In genomic region chr12:71883066-71883711, GRCm38 (mm10) we compare ENCODE assay signal across 23 mouse cellular contexts. TPM values are rescaled to one million over a fixed set of nuclear protein-coding genes. Genes with fewer than 3 reads are reported as not detected.
DNase-seq lines count a peak whose midpoint lies in the region; ATAC-seq and TF ChIP-seq lines count a peak whose summit lies in the region.
"Had no signal": no experiment of that assay in that cellular context is flagged by ENCODE, and none has a peak within 500 bp of the region (broad histone marks: within the 10 kb centered on the region; RNA-seq: fewer than 3 reads in every experiment).

No protein-coding gene starts in this region.

- DNase-seq in gastrocnemius, adult 2 months, result no peak
- DNase-seq in gastrocnemius, postnatal 36 days, result no peak
- DNase-seq in heart, postnatal 14 days, result no peak
- DNase-seq in retina, embryonic 14.5 days (ENCODE audit: low spot score), result no peak
- DNase-seq in kidney, postnatal 14 days, result no peak
- DNase-seq: cerebellum, adult 18-20 months; cerebellum, postnatal 36 days; gastrocnemius, postnatal 14 days; kidney, adult 8-10 months; kidney, postnatal 25 days; left cerebral cortex, postnatal 4 days; liver, embryonic 13.5 days; lung, embryonic 14.5 days; midbrain, embryonic 14.5 days; thymus, adult 2 months had no signal

- ATAC-seq in heart, embryonic 14.5 days (ENCODE audit: insufficient number of reproducible peaks, insufficient read depth, low FRiP score, low read depth), result no peak
- no peak for ATAC-seq in heart, embryonic 16.5 days (replicated peaks; ENCODE audit: extremely low read depth, insufficient read depth, low FRiP score)
- ATAC-seq: inflammation-experienced regulatory T-cells, adult 6 months had no signal

- peaks cover 60 to 94% of the 10 kb centered on the region in 2 experiments for H3K4me1 ChIP-seq in heart, embryonic 14.5 days (ENCODE audit: control insufficient read depth in 2 of 2, insufficient read depth in 2 of 2, low read length in 2 of 2)
- H3K4me1 ChIP-seq in heart, embryonic 16.5 days (ENCODE audit: control insufficient read depth, insufficient read depth, low read length), result peaks cover 89% of the 10 kb centered on the region

- TF ChIP-seq CTCF in gastrocnemius, adult 2 months (IDR thresholded peaks at IDR 0.05), result no peak
- no peak for TF ChIP-seq CTCF in C2C12 (IDR thresholded peaks at IDR 0.05; ENCODE audit: control insufficient read depth, insufficient read depth, insufficient read length)

- intact Hi-C loops in gastrocnemius, adult 2 months (cut with DNase I), result no loop called here
- intact Hi-C loops in gastrocnemius, postnatal 36 days (cut with DNase I), result no loop called here
- intact Hi-C loops in heart, postnatal 14 days (cut with DNase I), result no loop called here

- H3K79me2 ChIP-seq in C2C12 (ENCODE audit: control insufficient read depth, insufficient read depth), result peaks cover 61% of the 10 kb centered on the region

- H3K4me2 ChIP-seq in heart, embryonic 14.5 days (ENCODE audit: low read length), result peak overlapping the region; percentile 51
- H3K4me2 ChIP-seq in heart, embryonic 16.5 days (ENCODE audit: low read depth, low read length), result peak overlapping the region; percentile 37
- H3K4me2 ChIP-seq: embryonic facial prominence, embryonic 15.5 days; hindbrain, embryonic 12.5 days; liver, embryonic 13.5 days; lung, embryonic 14.5 days; stomach, embryonic 15.5 days had no signal

- no peak overlapping the region for H3K4me3 ChIP-seq in gastrocnemius, adult 2 months
- no peak overlapping the region for H3K4me3 ChIP-seq in heart, embryonic 14.5 days (ENCODE audit: control insufficient read depth in 1 of 2, insufficient read depth in 1 of 2, low read depth in 1 of 2, low read length in 2 of 2)
- H3K4me3 ChIP-seq in C2C12 (ENCODE audit: insufficient read depth, poor library complexity, severe bottlenecking), result no peak overlapping the region
- H3K4me3 ChIP-seq in heart, embryonic 16.5 days (ENCODE audit: low read length), result no peak overlapping the region
- H3K4me3 ChIP-seq: embryonic facial prominence, embryonic 15.5 days; forebrain, embryonic 10.5 days; hindbrain, embryonic 12.5 days; liver, embryonic 13.5 days; stomach, embryonic 15.5 days had no signal

- H3K27ac ChIP-seq in gastrocnemius, adult 2 months, result peak overlapping the region; percentile 63
- peak overlapping the region; percentile 57 to 92 for H3K27ac ChIP-seq in heart, embryonic 14.5 days (replicated peaks in 1 of 2; ENCODE audit: control insufficient read depth in 1 of 2, insufficient read depth in 1 of 2, low read depth in 2 of 2, low read length in 2 of 2)
- H3K27ac ChIP-seq in heart, embryonic 16.5 days (ENCODE audit: low read length), result peak overlapping the region; percentile 66
- H3K27ac ChIP-seq: embryonic facial prominence, embryonic 15.5 days; forebrain, embryonic 10.5 days; hindbrain, embryonic 12.5 days; liver, embryonic 13.5 days; stomach, embryonic 15.5 days had no signal

- no peaks in the 10 kb centered on the region for H3K36me3 ChIP-seq in heart, embryonic 14.5 days (ENCODE audit: control insufficient read depth, insufficient read depth, low read length)
- no peaks in the 10 kb centered on the region for H3K36me3 ChIP-seq in C2C12 (ENCODE audit: control insufficient read depth, insufficient read depth)
- H3K36me3 ChIP-seq in heart, embryonic 16.5 days (ENCODE audit: control insufficient read depth, insufficient read depth), result no peaks in the 10 kb centered on the region
- H3K36me3 ChIP-seq: embryonic facial prominence, embryonic 15.5 days; forebrain, embryonic 10.5 days; hindbrain, embryonic 12.5 days; stomach, embryonic 15.5 days had no signal

- H3K9me3 ChIP-seq in heart, embryonic 14.5 days (ENCODE audit: control insufficient read depth, low read length), result no peaks in the 10 kb centered on the region
- H3K9me3 ChIP-seq in heart, embryonic 16.5 days (replicated peaks; ENCODE audit: control insufficient read depth, low read length), result no peaks in the 10 kb centered on the region
- H3K9me3 ChIP-seq: embryonic facial prominence, embryonic 15.5 days; forebrain, embryonic 10.5 days; hindbrain, embryonic 12.5 days; liver, embryonic 13.5 days; stomach, embryonic 15.5 days had no signal

- H3K27me3 ChIP-seq in heart, embryonic 14.5 days (ENCODE audit: control insufficient read depth, insufficient read depth, low read length), result no peaks in the 10 kb centered on the region
- no peaks in the 10 kb centered on the region for H3K27me3 ChIP-seq in C2C12 (ENCODE audit: control insufficient read depth, insufficient read depth, insufficient read length)
- H3K27me3 ChIP-seq in heart, embryonic 16.5 days (ENCODE audit: control insufficient read depth, insufficient read depth, low read length), result no peaks in the 10 kb centered on the region
- H3K27me3 ChIP-seq: embryonic facial prominence, embryonic 15.5 days; hindbrain, embryonic 12.5 days; liver, embryonic 13.5 days; stomach, embryonic 15.5 days had no signal

- WGBS in heart, embryonic 14.5 days, result 12% methylated on average over 9 of the region's 9 CpGs
- 23% methylated on average over 9 of the region's 9 CpGs for WGBS in heart, embryonic 16.5 days

- peaks cover 18% of the 10 kb centered on the region for H3K79me3 ChIP-seq in C2C12 (ENCODE audit: low read depth)

- H3K9ac ChIP-seq in heart, embryonic 14.5 days (ENCODE audit: low read length), result peak overlapping the region; percentile 44
- 0 out of 2 replicates have a peak overlapping the region, but pooled peaks have one; percentile 34 for H3K9ac ChIP-seq in heart, embryonic 16.5 days (ENCODE audit: low read length)
- H3K9ac ChIP-seq: embryonic facial prominence, embryonic 15.5 days; hindbrain, embryonic 12.5 days; liver, embryonic 13.5 days; lung, embryonic 14.5 days; stomach, embryonic 15.5 days had no signal

- H3ac ChIP-seq in C2C12 (ENCODE audit: control insufficient read depth, insufficient read length, low read depth), result peak overlapping the region; percentile 16

TF ChIP-seq in C2C12, 6 proteins besides CTCF, POLR2A, EP300 and RAD21:
- no peak for TF ChIP-seq MYOG (IDR thresholded peaks at IDR 0.05; ENCODE audit: control insufficient read depth, extremely low read depth, insufficient read length)
- TF ChIP-seq FOSL1 (IDR thresholded peaks at IDR 0.05; ENCODE audit: insufficient read depth, low read length, poor library complexity, severe bottlenecking), result no peak
- TF ChIP-seq MYOD1 (IDR thresholded peaks at IDR 0.05; ENCODE audit: control insufficient read depth, insufficient read length, low read depth), result no peak

RNA-seq across cellular contexts. Expression of gene Daam1, which starts 52.3 kb away (rescaled TPM):
- total RNA-seq in gastrocnemius, adult 2 months (2021), result 10 to 100 TPM in 1 of 2 experiments, 1 to 10 TPM in 1; 8.0 to 12.8 TPM
- total RNA-seq in gastrocnemius, postnatal 36 days (2021), result 10 to 100 TPM in 1 of 2 experiments, 1 to 10 TPM in 1; 9.7 to 10.6 TPM
- polyA plus RNA-seq in heart, embryonic 14.5 days (2014; fragmentation: Nextera tagmentation; extraction: Ambion mirVana), result 28.9 and 33.3 TPM in 2 replicates
- total RNA-seq in heart, postnatal 14 days (2021), result 10 to 100 TPM; 67.5 to 70.7 TPM
- 3.2 TPM for polyA plus RNA-seq in C2C12 (2012; fragmentation: generic; extraction: Trizol)
- 21.6 and 21.7 TPM in 2 replicates for polyA plus RNA-seq in heart, embryonic 16.5 days (2015; fragmentation: Nextera tagmentation; extraction: Ambion mirVana)

Comparison
In these comparisons a context has a peak if more than half of its experiments do, and no peak if none do; other contexts are left out.
1. RNA of gene Daam1, which starts 52.3 kb away (total RNA-seq): 67.5 to 70.7 TPM in heart, postnatal 14 days; 8.0 to 12.8 TPM in gastrocnemius, adult 2 months and 9.7 to 10.6 TPM in gastrocnemius, postnatal 36 days; every median in the first group is over 4 times any median in the second.
2. Peak in every context shown above with its lines, with median percentiles within 50 percentile points of each other: H3K27ac ChIP-seq.